Mouse (Mus musculus): ENCODE results near the gene Sdad1.
A peak's percentile ranks its signal among the peaks of the same experiment; 100 is the strongest.

Gene Sdad1

DNA sequence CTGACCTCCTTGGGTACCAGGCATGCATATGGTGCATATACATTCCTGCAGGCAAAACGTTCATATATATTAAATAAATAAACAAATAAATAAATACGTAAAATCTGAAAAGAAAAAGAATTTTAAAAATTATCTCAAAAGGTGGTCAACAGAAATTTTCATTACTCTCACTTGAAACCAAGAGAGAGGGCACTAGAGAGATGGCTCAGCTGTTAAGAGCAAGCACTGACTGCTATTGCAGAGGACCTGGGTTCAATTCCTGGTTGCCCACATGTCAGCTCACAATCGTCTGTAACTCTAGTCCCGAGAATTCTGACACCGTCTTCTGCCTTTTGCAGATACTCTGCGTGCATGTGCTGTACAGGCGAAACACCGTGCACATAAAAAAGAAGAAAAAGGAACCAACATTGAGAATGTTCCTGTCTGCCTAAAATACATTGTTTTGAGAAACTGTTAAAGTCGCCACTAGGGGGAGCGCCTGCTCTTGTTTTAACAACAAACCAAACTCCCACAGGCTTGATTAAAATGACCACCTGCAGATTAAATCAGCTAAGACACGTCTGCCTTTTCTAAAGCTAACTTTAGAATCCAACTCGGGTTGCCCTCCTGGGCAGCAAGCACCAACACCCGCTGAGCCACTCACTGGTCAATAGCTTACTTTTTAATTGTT is 1.9 kb upstream of the Sdad1 start:
- DNase-seq (ENCODE audit: low spot score in 2 of 2), result peak; percentile 59 to 67

DNA sequence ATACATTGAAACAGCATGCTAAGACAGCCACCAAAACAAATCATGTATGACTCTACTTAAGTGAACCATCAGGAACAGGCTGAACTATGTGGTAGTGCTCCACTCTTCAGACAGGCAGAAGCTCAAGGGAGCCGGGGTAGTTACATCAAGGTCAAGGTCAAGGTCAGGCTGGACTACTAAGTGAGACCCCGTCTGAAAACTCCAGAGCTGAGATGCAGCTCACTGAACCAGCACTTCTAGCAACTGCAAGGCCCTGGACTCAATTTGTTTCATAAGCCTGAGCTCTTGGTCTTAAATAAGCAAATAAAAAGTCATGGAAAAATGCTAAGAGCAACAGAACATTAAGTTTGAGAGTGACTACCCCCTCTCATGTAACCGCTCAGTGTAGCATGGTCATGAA is 6.0 kb downstream of the Sdad1 start:
- DNase-seq (ENCODE audit: low spot score in 2 of 2), result no peak

DNA sequence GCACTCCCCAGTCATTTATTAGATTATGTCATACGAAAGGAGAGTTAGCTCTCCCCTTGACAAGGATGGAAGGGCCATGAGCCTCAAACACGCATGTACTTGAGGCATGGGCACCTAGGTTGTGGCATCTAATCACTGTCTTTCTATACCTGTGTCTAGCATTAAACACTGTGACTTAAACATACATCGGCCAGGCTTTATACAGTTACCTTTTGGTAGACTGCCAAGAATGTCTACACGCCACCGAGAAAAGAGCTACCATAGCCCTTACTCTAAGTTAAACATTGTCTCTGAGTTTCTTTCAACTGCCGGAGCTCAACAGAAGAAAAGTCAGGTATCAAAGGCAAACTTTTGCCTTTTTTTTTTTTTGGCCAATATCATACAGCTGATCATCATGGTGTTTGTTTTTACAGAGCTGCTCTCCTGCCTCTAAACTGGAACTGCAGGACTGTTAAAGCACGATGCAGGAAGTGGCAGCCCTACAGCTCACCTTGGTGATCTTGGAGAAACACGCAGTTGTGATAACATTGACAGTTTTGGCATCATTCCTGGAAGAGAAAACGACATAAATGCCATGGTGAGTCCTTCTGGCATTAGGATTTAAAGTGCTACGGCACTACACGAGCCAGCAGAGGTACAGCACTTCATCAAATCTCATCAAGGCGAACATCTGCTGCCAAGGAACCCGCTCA is 8.0 kb downstream of the Sdad1 start:
- no peak for DNase-seq (ENCODE audit: low spot score in 2 of 2)

DNA sequence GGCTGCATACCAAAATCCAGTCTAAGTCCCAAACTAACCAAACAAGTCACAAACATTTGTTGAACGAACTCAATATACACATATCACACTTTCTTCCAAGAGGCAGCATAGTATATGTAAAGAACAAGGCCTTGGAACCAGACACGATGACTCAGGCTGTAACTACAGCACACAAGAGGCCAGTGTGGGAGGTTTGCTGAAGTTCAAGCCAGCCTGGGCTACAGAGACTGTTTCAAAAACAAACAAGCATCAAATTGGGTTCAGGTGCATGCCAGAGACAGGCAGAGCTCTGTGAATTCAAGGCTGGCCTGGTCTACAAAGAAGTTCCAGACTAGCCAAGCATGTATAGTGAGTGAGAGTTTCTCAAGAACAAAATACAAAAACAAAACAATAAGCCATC is 15.8 kb downstream of the Sdad1 start:
- no peak for DNase-seq (ENCODE audit: low spot score in 2 of 2)

DNA sequence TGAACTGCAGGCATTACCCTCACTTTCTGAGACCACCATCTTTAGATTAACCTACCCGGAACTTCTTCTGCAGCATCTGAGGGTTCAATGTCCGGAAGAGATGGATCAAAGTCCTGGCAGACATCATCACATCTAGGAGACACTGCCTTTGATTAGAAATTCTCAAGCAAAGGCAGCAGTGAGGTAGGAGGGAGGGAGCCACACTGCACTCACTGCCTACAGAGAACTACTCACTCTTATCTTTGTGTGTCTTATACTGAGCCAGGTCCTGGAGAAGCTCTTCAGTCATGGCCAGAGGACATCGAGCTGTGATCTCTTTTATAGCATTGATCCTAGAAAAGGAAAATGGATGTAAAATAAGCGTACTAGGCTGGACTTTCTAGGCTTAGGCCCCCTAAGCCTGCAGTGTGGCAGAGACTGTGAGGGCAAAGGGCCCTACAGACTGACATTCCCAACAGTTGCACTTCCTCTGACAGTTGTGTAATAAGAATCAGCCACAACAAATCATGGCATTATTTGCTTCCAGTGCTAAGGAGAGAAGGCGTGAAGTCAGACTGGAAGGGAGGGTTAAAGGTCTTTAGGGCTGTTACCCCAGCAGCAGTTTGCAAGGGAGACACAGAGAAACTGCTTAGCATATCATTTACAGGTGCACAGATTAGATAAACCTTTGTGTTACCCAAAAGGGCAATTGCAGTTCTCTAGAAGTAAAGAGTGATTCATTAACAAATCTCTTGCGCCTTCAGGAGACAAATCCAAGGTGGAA is 18.4 kb downstream of the Sdad1 start:
- DNase-seq (ENCODE audit: low spot score in 2 of 2), result no peak

DNA sequence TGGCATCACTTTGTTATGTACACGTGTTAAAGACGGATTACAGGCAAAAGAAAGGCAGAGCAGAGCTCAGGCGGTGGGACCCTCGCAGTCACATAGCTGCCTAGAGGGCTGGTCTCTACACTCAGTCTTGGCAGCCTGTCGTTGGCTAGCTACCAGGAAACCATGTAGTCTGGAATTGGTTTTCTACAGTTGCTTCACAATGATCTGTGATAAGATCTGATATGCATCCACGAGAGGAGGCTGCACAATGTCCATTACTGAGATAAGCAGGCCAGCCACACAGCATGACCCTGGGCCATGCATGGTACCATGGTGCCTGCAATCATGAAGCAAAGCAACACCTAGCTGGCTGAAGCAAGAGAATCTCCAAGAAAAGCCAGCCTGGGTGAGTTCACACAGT is 22.4 kb downstream of the Sdad1 start:
- no peak for DNase-seq (ENCODE audit: low spot score in 2 of 2)

DNA sequence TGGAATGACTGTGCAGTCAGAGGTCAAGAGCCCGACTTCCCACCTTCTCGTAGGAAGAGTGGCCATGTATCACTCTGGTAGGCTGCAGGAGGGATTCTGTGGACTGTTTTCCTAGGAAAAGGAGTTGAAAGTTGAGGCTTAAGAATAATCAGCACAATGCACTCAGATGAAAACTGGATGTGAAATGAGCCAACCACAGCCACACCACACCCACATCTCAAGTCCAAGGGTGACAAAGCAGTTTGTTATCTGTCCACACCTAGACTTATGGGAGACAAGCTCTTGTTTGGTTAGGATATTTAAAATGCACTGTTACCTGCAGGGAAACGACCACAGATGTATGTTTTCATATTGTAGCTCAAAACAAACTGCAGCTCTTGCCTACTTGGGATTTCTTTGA is 27.2 kb downstream of the Sdad1 start:
- DNase-seq (ENCODE audit: low spot score in 2 of 2), result no peak

DNA sequence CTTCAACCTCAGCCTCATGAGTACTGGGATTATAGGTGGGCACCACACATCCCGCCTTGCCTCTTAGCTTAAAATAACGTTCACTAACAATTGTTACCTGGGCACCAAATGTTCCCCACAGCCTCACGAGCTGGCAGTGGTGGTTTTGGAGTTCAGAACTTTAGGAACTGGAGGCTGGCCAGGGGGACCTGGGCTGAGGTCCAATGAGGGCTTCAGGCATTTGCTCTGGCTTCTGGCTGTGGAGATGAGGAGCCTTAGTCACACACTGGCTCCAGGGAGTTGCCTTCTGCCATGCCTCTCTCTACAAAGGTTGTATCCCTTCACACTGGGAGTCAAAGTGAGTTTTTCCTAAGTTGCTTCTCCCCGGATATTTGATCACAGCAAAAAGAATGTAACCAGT is 27.7 kb downstream of the Sdad1 start:
- no peak for DNase-seq (ENCODE audit: low spot score in 2 of 2)

DNA sequence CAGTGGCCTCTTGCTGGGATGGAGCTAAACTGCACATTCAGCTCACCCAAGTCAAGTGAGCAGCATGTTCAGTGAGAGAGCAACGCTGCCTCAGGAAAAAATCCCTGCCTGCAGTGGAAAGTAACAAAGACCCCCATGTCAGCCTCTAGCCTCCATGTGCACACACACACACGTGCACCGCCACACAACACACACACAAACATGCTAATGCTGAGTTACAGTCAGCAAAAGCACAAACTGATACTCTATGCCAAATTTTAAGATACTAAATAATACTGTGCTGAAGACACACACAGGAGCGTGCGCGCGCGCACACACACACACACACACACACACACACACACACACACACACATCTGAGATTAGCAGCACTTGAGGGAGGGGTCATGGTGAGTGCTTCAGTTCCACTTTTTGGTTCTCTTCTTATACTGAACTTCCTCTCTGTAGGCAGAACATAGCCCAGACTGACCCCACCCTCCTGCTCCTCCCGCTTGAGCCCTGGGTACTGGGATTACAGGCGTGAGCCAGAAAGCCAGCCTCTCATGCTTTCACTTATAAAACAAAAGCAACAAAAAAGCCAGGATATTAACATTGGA is 31.2 kb downstream of the Sdad1 start:
- DNase-seq (ENCODE audit: low spot score in 2 of 2), result no peak

DNA sequence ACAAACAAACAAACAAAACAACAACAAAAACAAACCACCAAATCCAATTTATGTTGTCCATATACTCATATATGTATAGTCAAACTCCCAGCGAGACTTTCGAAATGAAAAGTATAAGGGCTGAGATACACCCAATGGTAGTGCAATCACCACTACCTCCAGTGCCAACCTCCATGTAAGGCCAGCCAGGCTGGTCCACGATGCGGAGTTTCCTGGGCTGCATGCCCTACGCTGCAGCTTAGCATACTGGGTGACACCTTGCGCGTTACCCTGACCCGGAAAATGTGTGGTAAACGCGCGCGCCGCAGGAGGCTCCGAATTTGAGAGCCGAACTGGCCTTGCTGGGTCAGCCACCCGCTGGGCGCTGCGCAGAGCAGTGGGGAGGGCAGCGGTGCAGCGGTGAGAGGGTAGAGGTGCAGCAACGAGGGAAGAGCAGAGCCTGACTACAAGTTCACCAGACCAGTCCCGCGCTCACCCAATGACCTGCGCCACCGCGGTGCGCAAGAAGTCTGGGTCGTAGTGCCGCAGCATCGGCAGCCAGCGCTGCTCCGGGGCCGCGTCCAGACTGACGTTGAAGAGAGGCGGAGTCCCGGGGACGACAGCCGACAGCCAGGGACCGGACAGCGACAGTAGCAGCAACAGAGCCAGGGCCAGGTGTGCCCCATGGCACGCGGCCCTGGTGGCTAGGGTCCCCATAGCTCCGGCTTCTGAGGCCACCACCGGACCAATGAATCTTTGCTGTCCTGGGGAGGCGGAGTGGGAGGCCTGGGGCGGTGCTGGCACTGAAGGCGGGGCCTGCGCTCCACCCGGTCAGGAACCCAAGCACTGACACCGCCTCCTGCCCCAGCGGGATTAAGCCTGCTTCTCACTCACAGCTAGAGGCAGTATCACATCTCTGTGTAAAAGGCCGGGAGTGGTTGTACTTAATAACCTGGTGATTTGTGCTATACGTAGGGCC is 32.6 kb downstream of the Sdad1 start, which contains the start of gene Naaa:
Gene Naaa (minus strand): TSS at position 734 of the 958 bp plus-strand sequence.
- DNase-seq (ENCODE audit: low spot score in 2 of 2), result peak; percentile 85 to 88

DNA sequence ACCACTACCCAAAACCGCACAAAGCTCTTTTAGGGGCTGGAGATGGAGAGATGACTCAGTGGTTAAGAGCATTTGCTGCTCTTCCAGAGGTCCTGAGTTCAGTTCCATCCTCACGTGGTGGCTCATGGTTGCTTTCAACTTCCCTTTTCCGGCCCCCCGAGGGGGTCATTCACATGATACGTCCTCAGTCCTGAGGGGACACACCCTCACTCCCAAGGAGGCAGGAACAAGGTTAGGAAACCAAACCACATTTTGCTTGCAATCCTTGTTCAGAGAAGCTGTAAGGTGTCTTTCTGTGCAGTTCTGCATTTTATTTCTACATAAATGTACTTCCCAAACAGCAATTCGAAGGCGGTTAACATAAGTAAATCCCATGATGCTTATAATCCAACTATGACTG is 39.8 kb downstream of the Sdad1 start:
- no peak for DNase-seq (ENCODE audit: low spot score in 2 of 2)

DNA sequence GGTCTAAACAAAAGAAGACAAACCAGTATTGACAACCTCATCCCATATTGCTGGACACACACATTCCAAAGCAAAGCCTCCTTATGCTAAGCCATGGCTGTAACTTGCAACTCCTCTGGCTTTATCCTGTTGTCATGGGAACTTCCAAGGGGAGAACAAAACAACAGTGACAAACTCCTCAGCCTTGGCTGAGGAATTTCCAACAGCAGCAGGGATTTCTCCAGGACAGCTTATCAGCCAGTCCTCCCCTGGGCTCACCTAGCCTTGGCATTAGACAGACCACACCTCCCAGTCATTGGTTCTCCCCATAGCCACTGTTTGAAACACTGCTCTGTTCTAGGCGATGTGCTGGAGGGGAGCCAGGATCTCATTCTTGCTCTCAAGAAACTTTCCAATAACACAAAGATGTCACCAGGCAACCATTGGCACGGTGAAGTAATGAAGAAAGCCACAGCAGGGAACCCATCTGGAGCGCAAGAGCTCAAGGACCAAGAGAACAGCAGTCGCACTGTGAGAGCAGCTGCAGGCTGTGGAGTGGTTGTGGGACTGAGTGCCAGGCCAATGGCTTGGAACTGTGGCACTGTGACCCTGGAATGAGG is 46.4 kb downstream of the Sdad1 start:
- DNase-seq (ENCODE audit: low spot score in 2 of 2), result no peak

DNA sequence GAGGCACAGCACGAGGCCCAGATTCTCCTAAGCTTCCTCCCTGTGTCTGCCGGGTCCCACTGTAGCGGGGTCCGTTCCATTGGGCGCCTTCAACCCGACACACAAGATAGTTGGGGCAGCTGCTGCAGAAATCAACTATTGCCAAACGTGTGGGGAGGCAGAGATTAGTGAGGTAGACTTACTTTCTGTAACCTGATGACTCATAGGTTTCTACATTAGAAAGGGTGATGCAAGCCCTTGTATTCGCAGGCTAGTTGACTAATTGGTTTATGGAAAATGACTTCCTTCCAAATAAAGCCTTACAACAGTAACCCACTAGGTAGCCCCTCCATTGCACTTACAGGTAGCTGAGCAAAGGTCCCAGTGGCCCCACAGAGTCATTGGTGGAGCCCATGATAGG is 47.6 kb downstream of the Sdad1 start:
- DNase-seq (ENCODE audit: low spot score in 2 of 2), result no peak

DNA sequence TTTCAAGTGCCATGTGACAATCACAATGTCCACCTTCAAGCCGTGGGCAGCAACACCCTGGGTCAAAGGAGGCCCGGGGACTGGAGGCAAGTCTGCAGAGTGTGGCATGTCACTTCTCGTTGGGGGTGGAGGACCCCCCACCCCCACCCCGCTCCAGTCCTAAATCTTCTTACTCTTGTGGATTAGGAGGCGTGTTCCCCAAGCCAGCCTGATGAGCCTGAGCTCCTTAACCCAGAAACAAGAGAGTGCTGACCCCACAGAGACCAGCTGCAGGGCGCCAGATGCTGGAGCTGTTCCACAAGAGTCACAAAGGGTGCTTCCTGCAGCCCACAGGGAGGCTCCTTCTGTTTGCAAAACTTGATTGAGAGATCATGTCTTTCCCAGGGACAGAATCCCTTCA is 54.1 kb downstream of the Sdad1 start, which contains the start of gene Ppef2:
Gene Ppef2 (minus strand): TSS at position 61 of the 400 bp plus-strand sequence.
- no peak for DNase-seq (ENCODE audit: low spot score in 2 of 2)

DNA sequence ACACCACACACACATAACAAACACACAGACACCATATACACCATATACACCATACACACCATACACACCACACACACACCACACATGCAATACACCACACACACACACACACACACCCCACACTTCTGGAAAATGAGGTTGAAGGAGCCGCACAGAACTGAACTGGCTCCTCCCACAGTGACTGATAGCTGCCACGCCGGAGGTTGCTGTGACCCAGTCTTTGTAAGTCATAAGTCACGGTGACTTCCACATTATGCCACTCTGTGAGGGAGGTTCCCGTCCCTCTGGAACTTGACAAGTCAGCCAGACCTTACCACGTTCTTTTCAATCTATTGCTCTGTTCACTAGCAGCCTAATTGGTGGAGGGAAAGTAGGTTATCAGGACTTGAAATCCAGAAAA is 55.8 kb downstream of the Sdad1 start:
- DNase-seq (ENCODE audit: low spot score in 2 of 2), result no peak

DNA sequence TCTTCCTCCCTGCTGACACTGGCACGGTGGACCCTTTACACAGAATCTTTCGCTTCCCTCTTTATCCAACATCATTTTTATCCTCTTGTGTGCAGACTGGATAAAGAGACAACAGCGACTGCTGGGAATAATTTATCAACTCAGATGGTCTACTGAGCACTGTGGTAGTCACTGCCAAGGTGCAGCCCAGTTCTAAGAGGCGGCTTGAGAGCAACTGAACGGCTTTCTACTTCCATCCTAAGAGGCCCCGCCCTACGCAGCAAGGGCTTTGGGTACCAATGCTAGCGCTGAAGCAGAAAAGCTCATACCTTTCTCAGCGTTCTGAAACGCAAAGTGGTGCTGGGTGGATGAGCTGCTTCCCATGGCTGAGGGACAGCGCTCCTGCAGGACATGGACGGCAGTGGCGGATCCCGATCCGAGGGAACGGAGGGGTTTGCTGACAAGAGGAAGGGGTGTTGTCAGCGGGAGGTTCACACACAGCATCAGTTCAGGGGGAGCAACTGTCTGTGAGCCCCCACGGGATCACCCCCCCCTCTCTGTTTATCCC is 57.4 kb downstream of the Sdad1 start:
- no peak for DNase-seq (ENCODE audit: low spot score in 2 of 2)

DNA sequence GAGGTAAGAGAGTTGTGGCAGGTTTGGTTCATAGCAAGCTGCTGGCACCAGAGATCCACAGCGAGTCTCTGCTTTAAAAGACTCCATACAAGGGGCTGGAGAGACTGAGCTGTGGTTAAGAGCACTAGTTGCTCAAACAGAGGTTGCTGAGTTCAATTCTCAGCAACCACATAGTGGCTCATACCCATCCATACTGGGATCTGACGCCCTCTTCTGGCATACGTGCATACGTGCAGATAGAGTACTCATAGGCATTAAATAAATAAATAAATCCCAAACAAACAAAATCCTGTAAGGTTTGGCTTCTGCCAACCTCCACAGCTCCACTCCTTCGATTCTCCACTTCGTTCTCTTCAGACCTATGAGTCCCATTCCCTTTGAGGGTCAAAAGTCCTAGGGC is 58.2 kb downstream of the Sdad1 start:
- DNase-seq (ENCODE audit: low spot score in 2 of 2), result no peak

DNA sequence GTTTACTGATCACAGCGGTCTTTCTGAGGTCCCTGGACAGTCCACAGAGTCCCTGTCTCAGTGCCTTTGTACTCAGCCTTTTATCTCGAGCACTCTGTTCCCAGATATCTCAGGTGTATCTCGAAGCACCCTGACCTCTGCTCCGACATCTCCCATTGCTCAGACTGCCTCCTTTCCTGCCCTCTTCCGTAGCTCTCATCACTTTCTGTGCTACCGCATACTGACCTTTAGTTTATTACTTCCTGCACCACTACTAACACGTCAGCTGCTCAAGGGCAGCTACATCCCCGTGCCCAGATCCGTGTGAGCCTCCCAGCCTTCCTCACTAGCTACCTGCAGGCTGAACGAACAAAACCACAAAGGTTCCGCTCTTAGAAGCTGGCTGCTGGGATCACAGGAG is 61.7 kb downstream of the Sdad1 start:
- DNase-seq (ENCODE audit: low spot score in 2 of 2), result no peak

DNA sequence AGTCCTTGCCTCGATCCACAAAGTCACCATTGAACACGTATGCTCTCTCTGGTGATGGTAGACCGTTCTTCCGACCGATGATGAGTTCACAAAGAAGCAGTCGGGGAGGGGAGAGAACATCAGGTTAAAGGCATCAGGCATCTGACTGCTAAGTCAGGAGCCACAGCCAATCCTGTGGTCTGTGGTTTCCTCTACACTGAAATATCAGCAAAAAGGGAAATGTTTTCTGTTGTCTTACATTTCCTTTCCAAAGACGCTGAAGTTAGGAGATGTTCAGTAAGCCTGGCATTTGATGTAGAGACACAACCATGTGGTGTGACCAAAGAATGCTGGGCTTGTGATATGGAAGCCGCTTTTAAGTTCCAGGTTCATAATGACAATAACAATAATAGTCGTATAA is 64.8 kb downstream of the Sdad1 start:
- DNase-seq (ENCODE audit: low spot score in 2 of 2), result no peak

DNA sequence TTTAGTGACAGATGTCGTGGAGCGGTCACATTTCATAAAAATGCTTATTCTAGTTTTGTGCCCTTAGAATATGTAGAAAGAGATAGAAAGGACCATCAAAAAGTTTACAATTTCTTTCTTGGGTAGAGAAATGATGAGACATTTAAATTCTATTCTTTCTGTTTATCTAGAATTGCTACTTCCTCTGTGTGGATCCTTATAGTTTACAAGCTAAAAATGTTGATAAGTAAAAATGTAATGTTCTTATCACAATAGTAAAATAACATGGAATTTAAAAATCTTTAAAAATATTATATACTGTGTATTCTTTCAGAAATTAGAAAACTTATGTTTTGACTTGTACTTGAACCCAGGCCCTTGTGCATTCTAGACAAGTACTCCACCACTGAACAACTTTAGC is 65.4 kb downstream of the Sdad1 start:
- no peak for DNase-seq (ENCODE audit: low spot score in 2 of 2)

DNA sequence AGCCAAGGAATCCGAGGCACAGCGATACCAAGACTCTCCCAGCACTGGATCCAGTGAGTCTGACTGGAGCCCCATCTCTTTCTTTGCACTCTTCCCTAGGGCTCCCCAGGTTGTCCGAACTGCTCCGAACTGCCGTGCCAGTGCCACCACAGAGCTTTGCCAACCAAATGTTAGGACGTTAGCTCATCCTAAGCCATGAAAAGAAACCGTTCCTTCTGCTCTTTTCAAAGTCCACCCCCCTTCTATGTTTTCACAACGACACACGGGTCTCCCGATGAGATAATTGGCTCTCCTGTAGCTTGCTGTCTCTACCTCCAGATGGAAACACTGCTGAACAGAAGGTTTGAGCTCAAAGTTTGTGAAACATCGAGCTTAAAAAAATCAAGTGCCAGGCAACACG is 69.5 kb downstream of the Sdad1 start:
- no peak for DNase-seq (ENCODE audit: low spot score in 2 of 2)
